Mouse (Mus musculus) ES-E14 (cell line): ENCODE results near the gene Ifnar1.

ENCODE experiments used
- CHD2 ChIP-seq: IDR thresholded peaks from 2 replicates; pipeline ENCODE4 v1.6.1; 2014; ENCODE audit warnings: mild to moderate bottlenecking, low read depth, low read length, inconsistent platforms
- ZC3H11A ChIP-seq: IDR thresholded peaks from 2 replicates; pipeline ENCODE4 v1.6.1; 2012; ENCODE audit warnings: low read depth, mild to moderate bottlenecking, inconsistent platforms, low read length, borderline replicate concordance

- TF ChIP-seq CHD2 (no peak), ZC3H11A (no peak)
These were observed 53.5 kb downstream of the Ifnar1 start for GRCm38 (mm10) chr16:91538513-91538912.
